Mouse (Mus musculus) cerebral cortex, adult 2 months (tissue): ENCODE results near the gene Ints5.

ENCODE experiments used
- WGBS: fragments of 180-500 bp; shearing (Covaris S2); methylation state at CpG from one replicate; pipeline ENCODE4 v1.1.7; 2018; 5-methylcytosine and 5-hydroxymethylcytosine counted together

Gene Ints5

GRCm38 (mm10) chr19:8892829-8893766 is at the start of gene Ints5:
Ints5 (plus strand) TSS chr19:8893005.
- WGBS, result 1% methylated on average over 54 of the region's 54 CpGs

DNA sequence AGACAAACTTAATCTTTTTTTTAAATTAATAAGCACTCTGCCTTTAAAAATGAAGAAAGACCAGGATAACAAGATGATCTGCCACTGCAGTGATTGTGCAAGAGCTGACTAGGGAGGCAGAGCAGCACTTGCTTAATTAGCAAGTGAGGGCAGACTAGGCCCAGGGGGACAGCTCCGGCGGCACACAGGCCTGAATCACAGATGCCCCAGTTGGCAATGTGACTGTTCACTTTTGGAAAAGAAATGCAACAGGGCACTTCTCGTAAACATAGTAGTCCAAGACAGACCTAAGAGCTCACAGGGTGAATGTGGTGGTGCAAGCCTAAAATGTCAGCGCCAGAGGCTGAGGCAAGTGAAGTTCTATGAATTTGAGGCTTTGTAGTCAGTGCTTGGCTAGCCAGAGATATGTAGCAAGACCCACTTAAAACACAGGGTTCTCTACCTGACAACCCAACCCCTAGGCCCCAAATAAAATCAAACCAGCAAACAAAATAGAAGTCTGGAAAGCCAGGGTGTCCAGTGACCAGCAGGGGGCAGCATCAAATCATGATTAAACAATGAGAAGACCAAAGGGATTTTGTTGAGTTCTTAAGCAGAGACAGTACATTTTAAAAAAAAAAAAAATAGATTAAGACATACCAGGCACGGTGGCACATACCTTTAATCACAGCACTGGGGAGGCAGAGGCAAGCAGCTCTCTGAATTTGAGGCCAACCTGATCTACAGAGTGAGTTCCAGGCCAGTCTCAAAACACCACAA is 48.3 kb upstream of the Ints5 start:
- 34% methylated on average over 5 of the region's 5 CpGs for WGBS

GRCm38 (mm10) chr19:8848356-8848755 is 44.4 kb upstream of the Ints5 start:
- 84% methylated on average over 5 of the region's 5 CpGs for whole genome bisulfite sequencing

GRCm38 (mm10) chr19:8850402-8850901 is 42.4 kb upstream of the Ints5 start, which contains the start of gene Lrrn4cl:
Lrrn4cl (plus strand) TSS chr19:8850768.
- 23% methylated on average over 7 of the region's 7 CpGs for WGBS

DNA sequence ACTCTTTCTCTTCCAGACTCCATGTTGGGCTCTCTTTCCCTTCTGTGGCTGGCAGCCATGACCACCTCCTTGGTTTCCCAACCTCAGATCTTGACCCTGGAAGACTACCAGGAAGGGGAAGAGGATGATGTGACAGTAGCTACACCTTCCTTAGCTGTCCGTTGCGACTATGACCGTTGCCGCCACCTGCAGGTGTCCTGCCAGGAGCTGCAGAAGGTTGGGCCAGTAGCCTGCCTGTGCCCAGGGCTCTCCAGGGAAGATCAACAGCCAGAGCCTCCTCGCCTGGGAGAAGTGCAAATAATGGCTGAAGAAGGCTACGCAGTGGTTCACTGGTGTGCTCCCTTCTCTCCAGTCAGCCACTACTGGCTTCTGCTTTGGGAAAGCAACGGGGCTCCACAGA is 41.2 kb upstream of the Ints5 start:
- WGBS, result 70% methylated on average over 7 of the region's 7 CpGs

- 40% methylated on average over 10 of the region's 10 CpGs for WGBS
Observed at GRCm38 (mm10) chr19:8852236-8852928, 40.4 kb upstream of the Ints5 start.

DNA sequence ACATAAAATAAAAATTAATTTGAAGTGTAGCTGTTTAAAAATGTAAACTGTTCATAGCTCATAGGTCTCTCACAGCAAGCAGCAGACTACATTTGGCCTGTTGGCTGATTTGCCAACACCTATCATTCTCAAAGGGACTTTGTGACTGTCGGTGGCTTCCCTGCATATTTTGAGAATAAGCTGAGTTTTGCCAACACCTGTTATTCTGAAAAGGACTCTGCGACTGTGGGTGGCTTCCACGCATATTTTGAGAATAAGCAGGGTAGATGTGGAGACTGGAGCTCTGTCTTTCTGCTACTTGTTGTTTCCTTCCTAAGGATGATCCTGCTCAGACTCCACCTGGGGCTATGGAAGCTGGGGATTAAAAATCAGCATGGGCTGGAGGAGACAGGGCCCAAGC is 39.7 kb upstream of the Ints5 start:
- WGBS, result 36% methylated on average over 3 of the region's 3 CpGs

DNA sequence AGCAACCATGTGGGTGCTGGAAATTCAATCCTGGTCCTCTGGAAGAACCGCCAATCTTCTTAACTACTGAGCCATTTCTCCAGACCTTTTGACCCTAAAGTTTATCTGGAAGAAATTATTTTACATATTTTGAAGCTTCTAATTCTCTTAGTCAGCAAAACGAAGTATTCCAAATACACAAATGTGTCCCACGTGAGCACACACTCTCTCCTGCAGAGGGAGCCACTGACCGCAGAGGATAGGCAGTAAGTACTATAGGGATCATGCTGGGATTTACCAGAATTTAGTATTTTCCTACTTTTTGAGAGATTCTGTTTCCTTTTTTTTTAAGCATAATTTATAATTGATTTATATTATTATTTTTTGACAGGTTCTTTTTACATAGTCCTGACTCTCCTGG is 35.1 kb upstream of the Ints5 start:
- 35% methylated on average over 4 of the region's 4 CpGs for WGBS

GRCm38 (mm10) chr19:8859018-8859417 is 33.8 kb upstream of the Ints5 start:
- WGBS, result 6% methylated on average over 1 of the region's 1 CpGs

GRCm38 (mm10) chr19:8864265-8864664 is 28.5 kb upstream of the Ints5 start:
- 52% methylated on average over 6 of the region's 6 CpGs for WGBS

DNA sequence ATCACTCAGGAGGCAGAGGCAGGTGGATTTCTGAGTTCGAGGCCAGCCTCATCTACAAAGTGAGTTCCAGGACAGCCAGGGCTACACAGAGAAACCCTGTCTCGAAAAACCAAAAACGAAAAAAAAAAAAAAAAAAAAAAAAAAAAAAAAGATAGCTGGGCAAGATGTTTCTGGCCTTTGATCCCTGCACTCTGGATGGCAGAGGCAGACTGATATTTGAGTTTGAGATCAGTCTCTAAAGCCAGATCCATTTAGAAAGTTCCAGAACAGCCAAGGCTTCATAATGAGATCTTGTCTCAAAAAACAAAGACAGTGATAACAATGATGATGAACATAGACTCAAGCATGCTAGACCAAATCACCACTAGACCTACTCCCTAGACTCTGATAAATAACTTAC is 22.4 kb upstream of the Ints5 start:
- WGBS, result 77% methylated on average over 3 of the region's 3 CpGs

DNA sequence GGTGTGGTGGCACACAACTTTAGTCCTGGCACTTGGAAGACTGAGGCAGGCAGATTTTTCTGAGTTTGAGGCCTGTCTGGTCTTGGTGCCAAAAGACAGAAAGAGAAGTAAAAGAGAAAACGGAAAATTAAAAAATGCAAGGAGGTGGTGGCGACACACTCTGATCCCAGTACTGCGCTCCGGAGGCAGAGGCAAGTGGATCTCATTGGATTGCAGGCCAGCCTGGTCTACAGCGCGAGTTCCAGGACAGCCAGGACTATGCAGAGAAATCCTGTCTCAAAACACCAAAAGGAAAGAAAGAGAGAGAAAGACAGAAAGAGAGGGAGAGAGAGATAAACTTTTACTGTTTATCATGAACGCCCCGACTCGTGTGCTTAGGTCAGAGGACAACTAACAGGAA is 22.0 kb upstream of the Ints5 start:
- 30% methylated on average over 9 of the region's 9 CpGs for WGBS

DNA sequence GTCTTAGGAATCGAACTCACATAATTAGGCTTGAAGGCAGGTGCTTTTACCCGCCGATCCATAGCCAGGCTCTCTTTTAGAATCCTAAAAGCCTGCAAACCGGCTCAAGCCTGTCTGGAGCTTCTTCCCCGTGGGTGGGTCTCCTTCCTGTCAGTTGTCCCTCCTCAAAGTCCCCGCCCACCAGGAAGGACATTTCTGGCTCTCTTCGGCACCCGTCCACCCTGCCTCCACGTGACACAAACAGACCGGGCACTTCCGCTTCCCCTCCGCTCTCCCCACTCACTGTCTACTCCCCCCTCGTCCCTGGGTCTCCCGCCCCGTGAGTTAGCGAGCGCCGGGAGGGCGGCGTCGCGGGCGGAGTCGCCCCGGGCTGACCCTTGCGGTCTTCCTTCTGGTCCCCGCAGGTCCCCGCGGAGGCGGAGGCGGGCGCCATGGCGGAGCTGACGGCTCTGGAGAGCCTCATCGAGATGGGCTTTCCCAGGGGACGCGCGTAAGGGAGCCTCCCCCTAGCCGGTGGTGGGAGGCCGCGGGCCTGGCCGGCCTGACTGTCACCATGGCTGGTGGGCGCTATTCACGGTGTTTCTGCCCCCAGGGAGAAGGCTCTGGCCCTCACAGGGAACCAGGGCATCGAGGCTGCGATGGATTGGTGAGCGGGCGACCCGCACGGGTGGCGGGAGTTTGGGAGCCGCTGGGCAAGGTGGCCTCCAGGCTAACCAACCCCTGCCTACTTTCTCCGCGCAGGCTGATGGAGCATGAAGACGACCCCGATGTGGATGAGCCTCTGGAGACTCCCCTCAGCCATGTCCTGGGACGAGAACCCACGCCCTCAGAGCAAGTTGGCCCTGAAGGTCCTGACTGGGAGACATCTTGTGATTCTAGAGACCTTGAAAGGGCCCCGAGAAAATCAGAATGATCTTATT is 21.3 kb upstream of the Ints5 start, which contains the start of gene Ubxn1:
TSS of gene Ubxn1 (plus strand) at position 230 of the 920 bp plus-strand sequence.
- WGBS, result 1% methylated on average over 59 of the region's 59 CpGs

DNA sequence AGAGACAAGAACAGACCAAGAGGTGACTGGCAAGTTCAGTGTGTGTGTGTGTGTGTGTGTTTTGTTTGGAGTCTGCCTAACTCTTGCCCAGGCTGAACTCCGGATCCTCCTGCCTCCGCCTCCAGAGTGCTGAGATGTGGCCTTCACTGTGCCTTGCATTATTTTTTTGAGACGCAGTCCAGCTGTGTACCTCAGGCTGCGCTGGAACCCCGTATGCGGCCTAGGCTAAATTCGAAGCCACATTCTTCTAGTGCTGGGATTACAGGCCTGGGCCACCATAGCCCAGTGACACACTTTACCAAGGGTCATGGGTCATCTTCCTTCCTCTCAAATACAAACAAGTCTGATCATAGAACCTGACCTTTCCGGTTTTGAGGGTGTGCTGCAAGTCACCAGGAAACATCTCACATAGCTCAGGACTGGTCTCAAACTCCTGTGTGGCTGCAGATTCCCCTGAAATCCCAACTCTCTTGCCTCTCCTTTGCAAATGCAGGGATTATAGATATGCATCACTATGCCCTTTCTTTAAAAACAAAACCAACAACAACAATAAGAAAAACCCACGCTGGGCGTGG is 20.5 kb upstream of the Ints5 start:
- 66% methylated on average over 10 of the region's 10 CpGs for WGBS

DNA sequence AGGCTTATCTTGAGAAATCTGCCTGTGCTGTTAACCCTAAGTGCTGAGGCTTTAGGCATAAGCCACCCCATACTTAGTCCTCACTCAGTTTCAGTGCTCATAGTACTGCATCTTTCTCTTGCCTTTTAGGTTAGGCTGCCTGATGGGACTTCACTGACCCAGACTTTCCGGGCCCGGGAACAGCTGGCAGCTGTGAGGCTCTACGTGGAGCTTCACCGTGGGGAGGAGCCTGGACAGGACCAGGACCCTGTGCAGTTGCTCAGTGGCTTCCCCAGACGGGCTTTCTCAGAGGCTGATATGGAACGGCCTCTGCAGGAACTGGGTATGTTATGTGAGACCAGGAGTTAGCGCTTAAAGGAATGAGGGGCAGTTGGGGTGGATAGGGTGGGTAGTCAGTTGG is 17.8 kb upstream of the Ints5 start:
- 90% methylated on average over 7 of the region's 7 CpGs for WGBS

GRCm38 (mm10) chr19:8880311-8881033 is 12.3 kb upstream of the Ints5 start, which contains the start of gene Uqcc3:
Uqcc3 (minus strand) TSS chr19:8880923.
- WGBS, result under 1% methylated on average over 42 of the region's 42 CpGs

DNA sequence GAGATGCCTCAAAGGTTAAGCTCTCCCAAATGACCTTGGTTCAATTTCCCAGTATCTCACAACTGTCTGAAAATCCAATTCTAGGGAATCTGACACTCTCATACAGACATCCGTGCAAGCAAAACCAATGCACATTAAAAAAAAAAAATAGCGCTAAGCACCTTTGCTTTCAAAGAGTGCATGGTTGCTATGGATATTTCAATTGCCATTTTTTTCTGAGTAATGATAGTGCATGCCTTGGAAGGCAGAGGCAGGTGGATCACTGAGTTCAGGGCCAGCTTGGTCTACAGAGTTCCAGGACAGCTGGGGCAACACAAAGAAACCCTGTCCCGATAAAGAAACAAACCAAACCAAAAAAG is 11.8 kb upstream of the Ints5 start:
- WGBS, result 2% methylated on average over 3 of the region's 3 CpGs

DNA sequence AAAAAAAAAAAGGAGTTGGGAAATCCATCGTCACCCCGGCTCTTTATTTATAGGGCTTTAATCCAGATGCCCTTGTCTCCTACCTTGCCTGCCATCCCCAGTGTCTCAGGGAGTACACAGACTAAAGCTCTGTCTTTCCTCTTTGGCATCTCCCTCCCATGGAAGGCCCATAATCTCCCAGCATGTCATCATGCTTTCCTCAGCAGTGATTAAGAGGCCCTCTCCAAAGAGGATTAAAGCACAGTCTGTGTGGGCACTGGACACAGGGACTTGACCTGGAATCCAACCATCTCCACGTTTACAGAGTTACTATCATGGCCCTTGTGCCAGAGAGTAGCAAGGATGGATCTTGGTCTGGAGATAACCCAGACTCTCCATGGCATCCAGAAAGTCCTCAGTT is 9.2 kb upstream of the Ints5 start, which contains the start of the genes Lbhd1 and Gm49403:
TSS of gene Lbhd1 (plus strand) at position 117 of the 400 bp plus-strand sequence.
TSS of gene Gm49403 (plus strand) at position 315 of the 400 bp plus-strand sequence.
- 75% methylated on average over 3 of the region's 3 CpGs for WGBS

DNA sequence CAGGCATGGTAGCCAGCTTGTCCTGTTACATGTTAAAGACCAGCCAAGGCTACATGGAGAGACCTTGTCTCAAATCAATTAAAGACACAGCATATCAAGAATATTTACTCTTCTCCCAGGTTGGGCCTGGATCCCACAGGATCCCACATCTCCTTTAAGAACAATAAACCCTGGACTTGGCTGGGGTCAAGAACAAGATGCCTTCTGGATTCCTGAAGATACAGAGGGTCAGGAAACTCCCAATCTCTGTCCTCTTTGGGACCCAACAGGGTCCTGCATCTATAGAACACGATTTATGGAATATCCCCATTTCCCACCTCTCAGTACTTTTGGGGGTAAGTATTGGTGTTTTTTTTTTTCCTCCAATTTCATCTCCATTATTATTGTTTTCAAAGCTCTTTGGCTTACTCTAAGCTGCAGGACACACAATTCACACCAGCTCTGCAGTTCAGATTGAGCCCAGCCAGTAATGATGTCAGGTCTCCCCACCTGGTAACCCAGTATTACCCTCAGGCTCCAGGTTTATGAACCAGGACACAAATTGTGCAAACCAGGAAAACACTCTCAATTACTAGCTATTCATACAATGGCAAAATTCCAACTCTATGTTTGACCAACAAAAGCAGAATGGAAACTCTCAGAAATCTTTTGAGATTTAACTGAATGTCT is 5.8 kb upstream of the Ints5 start:
- WGBS, result 44% methylated on average over 1 of the region's 1 CpGs
